Mouse (Mus musculus): ENCODE data around the gene Ptprm.

The Ptprm gene

DNA sequence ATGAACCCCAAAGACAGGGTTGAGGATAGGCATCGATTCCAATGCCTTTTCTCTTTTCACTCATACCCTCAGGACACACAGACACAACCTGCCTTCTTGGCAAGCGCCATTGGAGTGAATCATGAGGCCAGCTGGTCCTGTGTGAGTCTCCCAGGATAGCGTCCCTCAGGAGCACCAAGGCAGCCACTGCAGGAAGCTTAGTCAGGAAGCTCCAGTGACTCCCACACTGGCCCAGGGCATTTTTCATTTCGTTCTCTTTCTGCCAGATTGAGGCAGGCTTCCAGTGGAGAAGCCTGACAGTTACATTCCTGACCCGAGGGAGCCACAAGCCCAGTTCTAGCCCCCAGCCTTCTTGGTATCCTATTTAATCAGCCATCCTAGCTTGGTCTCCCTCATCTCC lies 393.3 kb downstream of the Ptprm start:
- DNase-seq: no peak

DNA sequence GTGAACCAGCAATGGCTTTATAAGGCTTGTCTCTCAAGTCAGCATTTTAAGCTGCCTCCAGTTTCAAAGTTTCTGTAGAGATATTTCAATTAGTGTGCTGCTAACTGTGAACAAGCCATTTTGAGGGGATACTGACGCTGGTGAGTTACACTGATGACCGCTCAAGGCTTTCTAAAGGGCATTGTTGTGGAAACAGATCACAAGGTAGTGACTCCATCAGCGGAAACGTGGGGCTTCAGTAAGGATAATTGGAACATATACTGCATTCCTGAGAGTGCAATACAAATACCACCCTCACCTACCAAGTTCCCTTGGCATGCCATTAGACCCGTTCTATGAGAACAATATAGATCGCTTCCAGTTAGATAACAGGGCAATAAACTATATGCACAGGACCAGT lies 393.7 kb downstream of the Ptprm start:
- DNase-seq: no peak

DNA sequence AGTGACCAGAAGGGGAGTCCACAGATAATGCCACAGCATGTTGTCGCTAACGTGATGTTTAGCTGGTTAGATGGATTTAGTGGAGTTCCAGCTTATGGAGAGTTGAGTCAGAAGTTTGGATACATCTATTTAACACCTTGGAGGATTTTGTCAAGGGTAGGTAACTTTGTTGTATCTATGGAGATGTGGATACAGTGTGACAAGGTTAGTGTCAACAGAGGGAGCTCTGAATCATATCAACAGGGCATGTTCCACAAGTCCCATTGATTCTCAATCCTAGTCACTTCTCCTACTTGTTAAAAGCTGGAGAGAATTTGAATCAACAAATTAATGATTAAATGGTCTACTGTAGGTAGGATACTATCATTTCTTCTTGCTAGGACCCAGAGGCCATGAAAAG lies 394.4 kb downstream of the Ptprm start:
- no peak for DNase-seq

DNA sequence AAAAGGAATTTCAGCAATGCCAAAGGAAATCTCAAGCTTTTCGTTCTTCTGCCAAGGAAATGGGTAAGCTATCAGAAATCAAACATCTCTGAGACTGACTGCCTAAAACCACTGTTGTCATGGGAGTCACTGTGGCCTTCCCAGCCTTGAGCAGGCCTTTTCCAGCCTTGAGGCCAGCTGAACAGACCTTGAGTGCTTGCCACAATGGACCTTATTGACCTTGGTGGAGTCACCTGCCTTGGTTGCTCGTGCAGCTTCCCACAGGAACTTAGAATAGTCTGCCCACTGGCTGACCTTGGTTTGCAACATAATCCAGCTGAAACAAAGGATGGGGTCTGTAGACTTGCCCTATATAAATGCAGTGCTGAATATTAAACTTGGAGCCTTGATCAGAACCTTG lies 395.5 kb downstream of the Ptprm start:
- DNase-seq: no peak

DNA sequence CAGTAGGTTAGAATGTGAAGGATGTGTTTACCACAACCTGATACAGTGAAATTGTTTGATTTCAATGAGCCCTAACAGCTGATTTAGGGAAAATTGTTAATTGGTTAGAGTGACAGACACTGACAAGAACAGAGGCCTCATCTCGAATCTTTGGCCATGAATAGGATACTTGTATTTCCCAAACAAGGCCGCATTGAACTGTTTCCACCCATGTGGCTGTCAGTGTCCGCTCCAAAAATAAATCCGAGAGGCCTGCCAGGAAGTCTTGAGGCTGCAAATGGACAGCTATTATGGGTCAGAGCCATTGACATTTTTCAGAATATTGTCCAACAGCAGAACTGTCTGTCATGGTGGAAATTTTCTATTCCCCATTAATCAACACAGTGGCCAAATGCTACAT lies 409.8 kb downstream of the Ptprm start:
- no peak for DNase-seq

DNA sequence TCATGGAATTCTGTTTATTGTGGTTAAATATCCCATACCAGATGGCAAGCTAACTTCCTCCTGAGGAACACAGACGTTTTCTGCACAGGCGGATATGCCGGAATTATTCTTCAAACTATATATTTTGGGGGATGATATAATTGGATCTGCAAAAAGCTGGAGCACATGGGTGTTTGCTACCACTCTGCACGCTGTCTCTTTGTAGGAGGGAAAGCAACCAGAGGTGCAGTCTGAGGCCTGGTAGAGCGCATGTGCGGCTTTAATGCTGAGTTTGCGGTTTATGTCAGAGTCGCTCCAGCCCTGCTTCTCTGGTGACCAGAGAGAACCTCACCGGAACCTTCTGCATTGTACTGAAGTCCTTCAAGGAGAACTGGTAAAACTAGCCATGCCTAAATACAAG lies 410.7 kb downstream of the Ptprm start:
- no peak for DNase-seq

DNA sequence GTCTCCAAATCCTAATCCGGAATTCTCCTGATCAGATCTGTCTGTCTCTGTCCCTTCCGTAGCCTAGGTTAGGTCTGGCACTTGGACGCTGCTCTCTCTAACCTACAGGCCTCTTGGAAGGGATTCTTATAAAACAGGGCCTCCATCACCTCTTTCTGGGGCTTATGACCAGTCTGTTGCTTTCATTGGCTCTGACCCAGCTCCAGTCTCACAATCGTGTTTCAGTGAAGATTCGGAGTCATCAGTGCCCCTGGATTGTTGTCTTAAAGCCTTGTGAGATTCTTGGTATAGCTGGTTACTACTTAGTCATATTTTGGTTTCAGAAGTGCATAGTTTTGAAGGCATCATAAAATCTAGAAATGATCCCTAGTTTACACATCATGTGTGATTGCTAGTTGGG lies 428.6 kb downstream of the Ptprm start:
- no peak for DNase-seq

DNA sequence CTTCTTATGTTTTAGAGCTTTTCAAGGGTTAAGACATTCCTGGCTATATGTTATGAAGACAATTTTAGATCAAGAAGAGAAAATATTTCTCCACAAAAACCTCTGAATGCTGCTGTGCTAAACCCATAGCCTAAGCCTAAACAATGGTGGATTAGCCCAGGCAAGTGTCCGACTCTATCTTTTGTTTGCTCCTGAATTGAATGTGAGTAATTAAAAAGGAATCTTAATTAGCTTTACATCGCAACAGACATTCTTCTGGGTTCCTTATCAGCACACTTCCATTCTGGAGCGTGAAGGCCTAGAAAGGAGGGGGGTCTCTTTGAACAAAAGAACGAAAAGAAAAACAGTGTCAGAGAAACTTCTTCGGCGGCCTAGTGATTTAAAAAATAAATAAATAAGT lies 439.6 kb downstream of the Ptprm start:
- DNase-seq: no peak

DNA sequence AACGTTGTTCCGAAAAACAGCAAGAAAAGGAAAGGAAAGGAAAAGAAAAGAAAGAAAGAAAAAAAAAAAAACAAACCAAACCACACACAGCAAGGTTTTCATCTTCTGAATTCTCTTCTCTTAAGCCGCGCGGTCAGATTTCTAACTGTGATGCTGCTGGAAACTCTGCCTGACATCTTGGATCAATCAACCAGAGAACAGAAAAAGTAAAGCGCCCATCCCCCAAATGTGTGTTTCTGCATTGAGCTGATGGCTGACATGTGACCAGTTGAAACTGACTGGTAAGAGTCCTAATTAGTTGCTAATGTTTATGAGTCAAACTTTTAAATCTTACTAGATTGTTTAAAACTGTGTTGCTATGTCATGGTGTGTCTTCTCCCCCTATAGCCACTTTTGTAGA lies 441.7 kb downstream of the Ptprm start:
- DNase-seq: no peak

DNA sequence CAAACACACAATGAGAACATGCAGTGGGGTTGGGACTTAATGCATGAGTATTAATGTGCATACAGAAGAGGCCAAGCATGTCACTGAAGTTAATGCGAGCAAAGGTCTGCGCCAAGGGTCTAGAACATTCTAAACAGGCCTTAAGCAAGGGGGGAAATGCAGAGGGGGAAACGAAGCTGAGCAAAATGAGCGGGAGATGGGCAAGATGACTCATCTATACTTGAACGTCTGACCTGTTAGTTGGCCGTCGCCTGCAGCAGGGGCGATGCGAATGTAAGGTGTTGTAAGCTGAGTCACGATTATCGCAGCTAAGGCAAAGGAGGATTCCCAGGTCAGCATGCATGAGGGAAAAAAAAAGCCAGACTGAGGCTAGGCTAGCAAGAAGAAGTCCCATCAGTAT lies 442.1 kb downstream of the Ptprm start:
- no peak for DNase-seq

DNA sequence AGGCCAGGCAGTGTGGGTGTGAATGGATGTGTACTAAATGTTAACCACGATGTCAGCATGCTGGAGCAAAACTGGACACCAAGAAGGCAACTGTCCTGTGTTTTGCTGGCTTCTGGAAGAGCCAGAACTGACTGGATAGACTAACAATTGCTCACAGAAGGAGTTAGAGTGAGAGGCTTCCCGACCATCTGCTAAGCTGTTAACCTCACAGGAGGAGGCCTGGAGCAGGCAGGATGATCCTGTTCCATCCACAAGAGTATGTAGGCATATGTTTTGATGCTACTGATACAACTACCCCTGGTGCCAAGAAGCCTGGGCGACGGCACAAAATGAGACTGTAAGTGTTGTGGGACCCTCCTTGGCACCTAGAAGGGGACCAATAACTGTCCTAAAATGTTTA lies 444.4 kb downstream of the Ptprm start:
- DNase-seq: no peak

DNA sequence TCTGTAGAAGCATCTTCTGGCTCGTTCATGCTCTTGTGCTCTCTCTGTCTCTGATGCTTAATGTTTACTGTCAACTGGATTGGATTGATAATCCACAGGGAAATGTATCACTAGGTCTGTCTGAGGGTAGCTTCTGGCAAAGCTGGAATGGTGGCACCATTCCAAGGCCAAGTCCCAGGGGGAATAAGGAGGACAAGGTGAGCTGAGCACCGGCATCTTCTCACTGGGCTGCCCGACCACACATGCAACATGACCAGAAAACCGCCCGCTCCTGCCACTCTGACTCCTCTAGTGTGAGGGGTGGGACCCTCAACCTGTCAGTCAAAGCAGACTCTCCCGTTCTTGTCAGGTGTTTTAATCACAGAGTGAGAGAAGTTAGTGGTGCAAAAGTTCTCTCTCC lies 445.3 kb downstream of the Ptprm start:
- DNase-seq: no peak

DNA sequence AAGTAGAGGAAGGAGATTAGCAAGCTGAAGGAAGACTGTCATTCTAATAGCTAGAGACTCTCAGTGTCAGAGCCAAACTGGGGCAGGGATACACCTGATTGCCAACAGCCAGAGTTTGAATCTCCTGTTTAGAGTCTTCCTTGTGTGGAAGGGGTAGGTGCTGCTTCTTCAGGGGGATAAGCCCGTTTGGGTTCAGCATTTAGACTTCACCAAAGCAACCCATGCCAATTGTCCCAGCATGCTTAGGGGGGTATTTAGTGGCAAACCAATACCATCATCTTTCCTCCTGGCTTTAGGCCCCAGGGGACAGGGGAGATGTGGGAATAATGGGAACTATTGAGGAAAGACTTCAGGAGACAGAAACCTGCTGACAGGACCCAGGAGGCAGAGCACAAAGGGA lies 460.1 kb downstream of the Ptprm start:
- DNase-seq: no peak

DNA sequence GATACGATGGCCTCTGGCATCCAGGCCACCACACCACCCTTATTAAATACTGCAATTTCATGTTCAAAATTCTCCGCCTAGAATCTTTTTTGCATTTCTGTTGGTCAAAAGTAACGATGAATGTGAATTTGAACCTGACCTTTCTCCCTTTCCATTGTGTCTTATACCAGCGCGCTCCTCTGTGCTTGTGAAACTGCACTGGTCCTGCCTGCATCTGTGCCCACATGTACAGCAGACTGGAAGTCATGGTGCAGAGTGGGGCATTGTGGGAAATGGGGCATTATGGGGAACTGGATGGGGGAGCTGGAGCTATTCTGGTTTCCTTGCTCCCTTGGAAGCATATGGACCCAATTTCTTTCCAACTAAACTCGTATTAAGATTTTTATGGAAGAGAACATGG lies 462.3 kb downstream of the Ptprm start:
- no peak for DNase-seq

DNA sequence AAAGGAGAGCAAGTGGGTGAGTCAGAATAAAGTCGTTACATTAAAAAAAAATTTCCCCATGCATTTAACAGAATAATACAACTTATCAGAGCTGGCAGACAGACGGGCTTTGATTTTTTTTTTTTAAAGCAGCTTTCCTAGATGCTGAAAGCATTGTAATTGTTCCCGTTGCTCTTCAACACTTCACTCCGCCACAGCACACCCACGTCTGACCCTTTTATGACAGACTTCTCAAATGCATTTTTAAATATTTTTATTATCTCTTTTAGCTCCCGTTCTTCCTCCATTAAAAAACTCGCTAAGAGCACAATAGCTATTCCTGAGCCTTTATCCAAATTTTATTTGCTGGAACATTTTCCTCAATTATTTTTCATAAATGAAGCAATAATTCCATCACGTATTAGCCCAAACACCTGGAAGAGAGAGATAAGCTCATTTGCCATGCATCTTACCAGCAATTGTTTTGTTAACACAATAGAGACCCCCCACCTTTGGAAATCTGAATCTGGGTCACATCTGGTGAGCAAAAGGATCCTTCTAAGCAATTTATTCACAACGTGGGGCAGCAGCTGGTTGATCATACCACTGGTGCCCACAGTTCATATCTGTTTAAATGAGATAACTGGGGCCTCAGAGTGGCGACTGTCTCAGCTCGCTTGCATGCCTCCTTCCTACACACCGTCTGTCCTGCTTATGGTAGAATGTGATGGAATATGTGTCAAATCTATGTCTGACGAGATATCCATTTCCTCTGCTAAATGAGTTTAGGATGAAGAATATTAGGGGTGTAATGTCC lies 463.0 kb downstream of the Ptprm start:
- no peak for DNase-seq

DNA sequence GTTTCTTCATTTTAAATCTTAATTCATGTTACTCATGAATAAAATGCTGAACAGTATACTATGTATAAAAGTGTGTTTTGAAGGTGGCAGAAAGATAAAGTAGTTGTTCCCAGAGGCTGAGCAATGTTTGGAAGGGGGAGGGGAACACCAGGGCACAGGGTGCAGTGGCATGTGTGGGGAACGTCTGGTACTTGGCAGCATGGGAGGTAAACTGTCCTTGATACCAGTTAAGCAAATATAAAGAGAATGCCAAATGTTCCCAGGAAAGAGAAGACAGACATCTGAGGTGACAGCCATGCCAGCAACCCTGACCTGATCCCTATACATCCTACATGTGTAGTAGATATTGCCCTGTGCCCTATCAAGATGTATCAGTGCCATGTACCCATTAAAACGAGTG lies 472.0 kb downstream of the Ptprm start:
- no peak for DNase-seq

DNA sequence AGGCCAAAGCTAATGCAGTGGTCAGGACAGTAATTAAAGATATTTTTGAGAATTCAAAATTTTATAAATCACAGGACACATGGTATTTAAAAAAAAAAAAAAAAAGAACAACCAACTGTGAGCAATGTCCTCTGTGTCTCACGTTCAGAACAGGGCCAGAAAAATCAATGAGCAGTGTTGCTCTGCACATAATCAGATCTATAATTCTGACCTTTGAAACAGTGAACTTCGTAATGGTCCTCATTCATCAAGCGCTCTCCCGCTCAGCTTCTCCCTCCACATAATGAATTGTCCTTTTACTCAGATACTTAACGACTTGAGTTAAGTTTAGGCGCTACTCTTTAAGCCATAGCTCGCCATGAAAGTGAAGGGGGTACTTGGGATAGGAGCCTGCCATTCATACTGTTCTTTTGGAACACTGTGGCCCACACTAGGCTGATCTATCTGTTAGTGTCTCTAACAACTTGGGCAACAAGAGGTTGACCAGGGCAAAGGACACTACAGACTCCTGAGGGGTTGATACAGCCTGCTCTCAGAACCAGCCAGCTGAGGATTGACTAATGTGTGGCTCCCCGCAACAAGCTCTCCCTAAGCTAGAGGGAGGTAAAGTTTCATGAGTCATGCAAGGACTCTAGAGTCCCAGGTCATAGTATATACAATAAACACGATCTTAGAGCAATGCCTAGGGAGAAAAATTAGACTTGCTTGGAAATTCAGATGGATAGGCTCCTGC lies 473.1 kb downstream of the Ptprm start:
- DNase-seq: no peak

DNA sequence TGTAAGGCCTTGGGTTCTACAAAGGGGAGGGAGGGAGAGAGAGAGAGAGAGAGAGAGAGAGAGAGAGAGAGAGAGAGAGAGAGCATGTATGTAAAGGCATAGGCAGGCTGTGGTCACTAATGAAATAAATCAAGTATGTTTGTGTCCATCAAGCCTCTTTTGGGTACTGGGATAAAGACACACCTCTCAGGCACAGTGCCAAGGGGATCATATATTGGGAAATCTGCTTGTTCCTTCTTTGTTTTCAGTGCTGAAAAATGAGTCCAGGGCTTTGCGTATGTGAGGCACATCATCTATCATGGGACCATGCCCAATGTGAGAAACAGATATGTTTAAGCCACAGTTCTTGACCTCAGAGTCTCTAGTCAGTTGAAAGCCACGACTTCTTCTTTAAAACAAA lies 475.1 kb downstream of the Ptprm start:
- no peak for DNase-seq

DNA sequence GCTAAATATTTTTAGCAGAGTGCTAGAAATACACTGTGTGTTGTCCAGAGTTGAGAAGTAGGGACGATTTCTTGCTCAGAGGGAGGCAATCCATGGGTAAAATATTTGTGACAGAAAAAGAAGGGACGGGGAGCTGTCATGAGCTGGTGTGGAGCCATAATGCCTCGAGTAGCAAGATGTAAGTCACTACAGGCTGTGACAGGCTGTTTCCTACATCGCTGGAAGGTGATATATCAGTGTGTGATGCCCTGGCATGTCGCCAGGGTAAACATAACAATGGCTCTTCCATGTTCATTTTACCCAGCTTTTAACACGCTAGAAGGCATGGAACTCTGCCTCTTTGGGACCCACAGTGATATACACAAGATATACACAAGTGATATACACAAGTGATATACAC lies 476.7 kb downstream of the Ptprm start:
- no peak for DNase-seq

DNA sequence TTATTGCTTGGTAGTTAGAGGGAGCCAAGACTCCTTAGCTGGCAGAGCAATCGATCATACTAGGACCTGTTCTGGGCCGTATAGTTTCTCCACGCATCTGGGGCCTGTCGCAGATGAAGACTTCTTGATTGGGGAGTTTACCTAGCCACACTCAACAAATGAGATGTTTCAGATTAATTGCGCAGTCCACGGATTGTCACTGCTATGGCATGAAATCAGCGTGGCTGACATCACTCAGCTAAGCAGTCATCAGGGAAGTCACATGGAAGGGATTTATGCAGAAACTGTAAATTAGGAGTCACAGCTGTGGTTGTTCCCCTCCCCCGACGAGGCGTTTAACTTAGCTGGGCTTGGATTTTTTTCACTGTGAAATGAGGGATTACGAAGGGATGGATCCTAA lies 479.4 kb downstream of the Ptprm start:
- DNase-seq: no peak

DNA sequence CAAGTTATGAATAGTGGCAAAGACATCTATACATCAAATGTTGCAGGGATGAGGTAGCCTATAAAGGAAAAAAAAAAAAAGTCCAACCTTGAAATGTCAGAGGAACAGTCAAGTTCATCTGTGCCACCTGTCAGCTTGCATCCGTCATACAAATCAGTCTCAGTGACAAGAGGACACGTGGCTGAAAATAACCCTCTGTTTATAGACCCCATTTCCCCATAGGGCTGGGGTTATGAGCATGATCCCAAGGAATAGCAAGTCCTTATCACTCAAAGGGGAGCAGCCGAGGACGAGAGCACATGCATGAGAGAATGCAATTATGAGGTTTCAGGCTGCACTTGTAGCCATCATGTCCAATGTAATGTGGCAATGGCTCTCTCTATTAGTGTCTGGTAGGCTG lies 482.9 kb downstream of the Ptprm start:
- DNase-seq: no peak

DNA sequence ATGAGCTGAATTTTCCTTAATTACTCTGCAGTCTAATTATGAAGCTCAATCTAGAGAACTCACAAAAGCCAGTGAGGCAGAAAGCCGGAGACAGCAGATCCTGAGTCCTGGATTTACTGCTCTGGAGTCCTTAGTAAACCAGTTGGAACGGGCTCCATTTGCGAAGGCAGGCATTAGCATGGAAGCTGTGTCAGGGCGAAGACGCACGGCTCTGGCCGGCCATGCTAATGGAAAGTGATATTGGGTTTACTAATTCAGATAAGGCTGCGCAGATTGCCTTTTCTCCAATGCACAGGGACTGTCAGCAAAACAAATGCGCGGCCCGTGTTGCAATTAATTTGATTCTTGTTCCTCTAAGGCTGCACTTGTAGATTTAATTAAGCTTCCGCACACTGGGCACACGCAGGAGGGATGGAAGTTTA lies 484.7 kb downstream of the Ptprm start:
- DNase-seq: no peak

DNA sequence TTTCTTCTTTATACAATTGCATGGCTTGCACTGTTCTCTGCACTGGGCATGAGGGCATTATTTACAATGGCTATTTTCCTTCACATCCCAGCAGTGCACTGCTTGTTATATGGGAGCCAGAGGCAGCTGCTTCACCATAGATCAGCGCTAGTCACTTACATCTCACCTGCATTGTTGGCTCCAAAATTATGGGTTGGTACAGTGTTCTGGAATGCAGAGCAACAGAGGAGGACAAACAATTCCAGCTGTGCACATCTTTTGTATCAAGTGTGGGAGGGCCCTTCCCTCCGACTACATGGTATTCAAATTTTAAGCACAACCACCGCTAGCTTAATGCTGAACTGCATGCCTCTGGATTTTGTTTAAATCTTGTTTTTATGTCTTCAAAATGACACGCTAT lies 489.8 kb downstream of the Ptprm start:
- no peak for DNase-seq

DNA sequence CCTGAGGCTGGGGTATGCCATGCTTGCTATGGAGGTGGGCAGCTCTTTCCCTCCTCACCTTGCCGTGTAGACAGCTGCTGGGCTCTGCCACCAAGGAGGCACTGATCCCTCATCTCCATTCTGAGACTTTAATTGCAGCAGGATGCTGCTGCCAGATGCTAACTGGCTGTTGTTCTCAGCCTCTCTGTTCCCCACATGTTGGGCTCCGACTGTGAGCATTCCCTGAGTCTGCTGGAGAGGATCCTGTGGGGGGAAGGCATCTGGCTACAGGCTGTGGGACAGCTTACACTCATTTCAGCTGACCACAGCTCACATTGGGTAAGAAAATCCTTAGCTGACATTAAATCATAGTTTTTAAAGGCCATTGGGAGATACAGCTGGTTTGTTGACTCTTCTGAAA lies 492.7 kb downstream of the Ptprm start:
- DNase-seq: no peak

DNA sequence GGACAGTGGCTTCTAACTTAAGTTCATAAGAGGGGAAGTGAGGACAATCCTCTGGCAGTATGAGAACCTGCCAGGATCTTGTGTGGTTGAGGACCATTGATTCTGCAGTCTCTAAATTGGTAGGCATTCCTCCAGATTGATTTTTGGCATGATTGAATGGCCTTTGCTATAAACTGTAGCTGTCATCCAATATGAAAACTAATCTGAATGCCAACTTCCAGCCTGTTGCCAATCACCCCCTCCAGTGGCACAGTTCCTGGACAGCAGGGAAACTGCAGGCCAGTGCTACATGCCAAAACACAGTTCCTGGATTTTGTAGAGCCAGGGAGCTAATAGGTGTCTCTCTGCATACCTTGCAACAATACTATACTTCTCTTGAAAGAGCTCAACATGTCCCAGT lies 495.5 kb downstream of the Ptprm start:
- DNase-seq: no peak

All from liver (tissue).